Mouse (Mus musculus) testis, adult 2 months (tissue): Measurements from ENCODE around the gene Krt73. TPM values are rescaled to one million over a fixed set of nuclear protein-coding genes. Genes with fewer than 3 reads are reported as not detected.
A peak's percentile ranks its signal among the peaks of the same experiment; 100 is the strongest.

Experiments used
- H3K27ac ChIP-seq: fragments of 200-500 bp; 2 replicates; pipeline ENCODE4 v1.5.1; 2012; ENCODE audit warnings: low read depth, low read length; ENCODE audit not compliant: control insufficient read depth, insufficient read depth
- H3K27me3 ChIP-seq: fragments of 200-500 bp; 2 replicates; pipeline ENCODE4 v1.6.1; 2012; ENCODE audit warnings: mild to moderate bottlenecking, low read length, moderate library complexity; ENCODE audit not compliant: control insufficient read depth, insufficient read depth
- H3K36me3 ChIP-seq: fragments of 200-500 bp; 2 replicates; pipeline ENCODE4 v1.6.1; 2012; ENCODE audit warnings: mild to moderate bottlenecking, low read length; ENCODE audit not compliant: control insufficient read depth, insufficient read depth
- H3K4me1 ChIP-seq: fragments of 200-500 bp; 2 replicates; pipeline ENCODE4 v1.6.1; 2012; ENCODE audit warnings: low read length; ENCODE audit not compliant: control insufficient read depth, insufficient read depth
- H3K4me3 ChIP-seq: fragments of 200-500 bp; 2 replicates; pipeline ENCODE4 v1.5.1; 2012; ENCODE audit warnings: low read depth, mild to moderate bottlenecking, low read length, moderate library complexity, mixed read lengths; ENCODE audit not compliant: control insufficient read depth
- CTCF ChIP-seq: fragments of 200-500 bp; IDR thresholded peaks from 2 replicates; pipeline ENCODE4 v1.5.1; 2012; ENCODE audit warnings: low read depth, mild to moderate bottlenecking, inconsistent platforms, low read length, moderate library complexity; ENCODE audit not compliant: control insufficient read depth, insufficient read depth, insufficient replicate concordance
- POLR2A ChIP-seq: fragments of 200-500 bp; IDR thresholded peaks from 2 replicates; pipeline ENCODE4 v1.6.1; 2012; ENCODE audit warnings: low read depth, mild to moderate bottlenecking, inconsistent platforms, low read length, moderate library complexity; ENCODE audit not compliant: control insufficient read depth
- polyA plus RNA-seq: library from polyadenylated mRNA; depleted of rRNA; stranded (reverse); fragments of >200 nt; gene quantifications from 2 replicates; pipeline ENCODE4 v1.2.3, GENCODE M21; 2012; rRNA removed

Gene Krt73
- 1.4 and 1.6 TPM in 2 replicates for polyA plus RNA-seq

- Histone ChIP-seq H3K4me3 (peak within 1 kb of the TSS; percentile 47), H3K4me1 (no peaks in the 10 kb centered on the region), H3K27ac (no peak within 1 kb of the TSS), H3K36me3 (no peaks in the 10 kb centered on the region), H3K27me3 (no peaks in the 10 kb centered on the region)
- TF ChIP-seq POLR2A: no peak
- TF ChIP-seq CTCF: no peak
Observed at GRCm38 (mm10) chr15:101802296-101802835, at the start of gene Krt73. TSS of gene Krt73 (minus strand) at chr15:101802346.

- no peaks in the 10 kb centered on the region for H3K36me3 ChIP-seq
- peaks cover 3% of the 10 kb centered on the region; the same call in 1 of the 2 replicates for H3K27me3 ChIP-seq
- H3K27ac ChIP-seq: no peak within 1 kb of the TSS
- no peak within 1 kb of the TSS for H3K4me3 ChIP-seq
- TF ChIP-seq CTCF (no peak), POLR2A (no peak)
- H3K4me1 ChIP-seq: peaks cover 6% of the 10 kb centered on the region
Observed at GRCm38 (mm10) chr15:101850694-101851093, 48.5 kb upstream of the Krt73 start, which contains the start of gene Krt1. TSS of gene Krt1 (minus strand) at chr15:101850794.

GRCm38 (mm10) chr15:101845971-101846403, 43.8 kb upstream of the Krt73 start:
- no peaks in the 10 kb centered on the region for H3K36me3 ChIP-seq
- H3K4me1 ChIP-seq: peaks cover 7% of the 10 kb centered on the region
- peaks cover 3% of the 10 kb centered on the region; the same call in 1 of the 2 replicates for H3K27me3 ChIP-seq
- H3K27ac ChIP-seq: no peak overlapping the region
- H3K4me3 ChIP-seq: peak overlapping the region; percentile 53
- TF ChIP-seq POLR2A (no peak), CTCF (no peak)

- no peaks in the 10 kb centered on the region for H3K36me3 ChIP-seq
- H3K4me1 ChIP-seq: peaks cover 7% of the 10 kb centered on the region
- no peak overlapping the region for H3K27ac ChIP-seq
- peaks cover 3% of the 10 kb centered on the region; the same call in 1 of the 2 replicates for H3K27me3 ChIP-seq
- H3K4me3 ChIP-seq: no peak overlapping the region
- TF ChIP-seq CTCF: no peak
- no peak for TF ChIP-seq POLR2A
Observed at GRCm38 (mm10) chr15:101843192-101843591, 41.0 kb upstream of the Krt73 start.

GRCm38 (mm10) chr15:101834784-101835328, 32.7 kb upstream of the Krt73 start:
- peak overlapping the region; percentile 32 for H3K4me3 ChIP-seq
- peaks cover 4% of the 10 kb centered on the region for H3K4me1 ChIP-seq
- no peak for TF ChIP-seq POLR2A
- H3K36me3 ChIP-seq: no peaks in the 10 kb centered on the region
- H3K27ac ChIP-seq: no peak overlapping the region
- no peaks in the 10 kb centered on the region for H3K27me3 ChIP-seq

- TF ChIP-seq POLR2A (no peak), CTCF (no peak)
- Histone ChIP-seq H3K27ac (no peak overlapping the region), H3K27me3 (no peaks in the 10 kb centered on the region), H3K4me3 (no peak overlapping the region), H3K4me1 (peaks cover 4% of the 10 kb centered on the region), H3K36me3 (no peaks in the 10 kb centered on the region)
Observed at GRCm38 (mm10) chr15:101833131-101833530, 31.0 kb upstream of the Krt73 start.

GRCm38 (mm10) chr15:101829441-101829840, 27.3 kb upstream of the Krt73 start:
- Histone ChIP-seq H3K27ac (no peak overlapping the region), H3K4me1 (no peaks in the 10 kb centered on the region), H3K27me3 (no peaks in the 10 kb centered on the region), H3K4me3 (no peak overlapping the region), H3K36me3 (no peaks in the 10 kb centered on the region)
- TF ChIP-seq POLR2A: no peak
- TF ChIP-seq CTCF: no peak
